Mouse (Mus musculus) spleen, adult 2 months (tissue): Measurements from ENCODE around the gene Grik4.

Experiments
- CTCF ChIP-seq: fragments of 200-500 bp; IDR thresholded peaks from 2 replicates; pipeline ENCODE4 v1.5.1; 2011; ENCODE audit warnings: mild to moderate bottlenecking, inconsistent platforms; ENCODE audit not compliant: insufficient read depth, insufficient read length, insufficient replicate concordance; ENCODE audit errors: extremely low read depth
- POLR2A ChIP-seq: fragments of 200-500 bp; IDR thresholded peaks from 2 replicates; pipeline ENCODE4 v1.6.1; 2011; ENCODE audit warnings: low read depth, low read length, inconsistent platforms

- TF ChIP-seq POLR2A (no peak), CTCF (no peak)
Observed at GRCm38 (mm10) chr9:42641550-42642117, 302.7 kb downstream of the Grik4 start.
